Mouse (Mus musculus) spleen, adult 2 months (tissue): ENCODE measurements at regions not wholly inside any gene's neighbourhood (a gene's known extent, or its start where the extent isn't known, plus 50 kb on each side); places are given as distances from the start of the nearest gene placed in this dataset.

Source experiments
- DNase-seq, 2 experiments: peaks; one replicate each; pipeline versions ENCODE4 v3.0.0 to v3.0.0-alpha.2; 2012 to 2021; ENCODE audit warnings: low spot score in 2 of 2, low read depth in 1 of 2
- H3K27ac ChIP-seq: fragments of 200-500 bp; 2 replicates; pipeline ENCODE4 v1.5.1; 2012; ENCODE audit warnings: low read length, inconsistent platforms; ENCODE audit not compliant: insufficient read depth
- H3K27me3 ChIP-seq: fragments of 200-500 bp; 2 replicates; pipeline ENCODE4 v1.6.1; 2012; ENCODE audit warnings: mild to moderate bottlenecking, moderate library complexity, low read length, inconsistent platforms; ENCODE audit not compliant: control insufficient read depth, insufficient read depth
- H3K36me3 ChIP-seq: fragments of 200-500 bp; 2 replicates; pipeline ENCODE4 v1.6.1; 2012; ENCODE audit warnings: mild to moderate bottlenecking, low read length, inconsistent platforms; ENCODE audit not compliant: control insufficient read depth, insufficient read depth
- H3K4me1 ChIP-seq: fragments of 200-500 bp; 2 replicates; pipeline ENCODE4 v1.6.1; 2011; ENCODE audit warnings: inconsistent platforms; ENCODE audit not compliant: control insufficient read depth, insufficient read depth, insufficient read length
- H3K4me3 ChIP-seq: fragments of 200-500 bp; 2 replicates; pipeline ENCODE4 v1.5.1; 2011; ENCODE audit warnings: mild to moderate bottlenecking, inconsistent platforms; ENCODE audit not compliant: insufficient read depth, insufficient read length; ENCODE audit errors: extremely low read depth
- CTCF ChIP-seq: fragments of 200-500 bp; IDR thresholded peaks from 2 replicates; pipeline ENCODE4 v1.5.1; 2011; ENCODE audit warnings: mild to moderate bottlenecking, inconsistent platforms; ENCODE audit not compliant: insufficient read depth, insufficient read length, insufficient replicate concordance; ENCODE audit errors: extremely low read depth
- POLR2A ChIP-seq: fragments of 200-500 bp; IDR thresholded peaks from 2 replicates; pipeline ENCODE4 v1.6.1; 2011; ENCODE audit warnings: low read depth, low read length, inconsistent platforms
- WGBS: fragments of 180-500 bp; shearing (Covaris S2); methylation state at CpG from one replicate; pipeline ENCODE4 v1.1.7; 2018; 5-methylcytosine and 5-hydroxymethylcytosine counted together

- no peak for TF ChIP-seq POLR2A
- no peak for TF ChIP-seq CTCF
- H3K27ac ChIP-seq, result no peak overlapping the region
- peaks cover 5% of the 10 kb centered on the region; the same call in 1 of the 2 replicates for H3K4me1 ChIP-seq
- 0 out of 2 replicates have a peak, but pooled peaks cover 1% of the 10 kb centered on the region for H3K27me3 ChIP-seq
- no peak for DNase-seq
- 84% methylated on average over 6 of the region's 6 CpGs for WGBS
- H3K4me3 ChIP-seq, result no peak overlapping the region
- no peaks in the 10 kb centered on the region for H3K36me3 ChIP-seq
Observed at GRCm38 (mm10) chr5:103374162-103374561, 50.8 kb upstream of the Ptpn13 start.

DNA sequence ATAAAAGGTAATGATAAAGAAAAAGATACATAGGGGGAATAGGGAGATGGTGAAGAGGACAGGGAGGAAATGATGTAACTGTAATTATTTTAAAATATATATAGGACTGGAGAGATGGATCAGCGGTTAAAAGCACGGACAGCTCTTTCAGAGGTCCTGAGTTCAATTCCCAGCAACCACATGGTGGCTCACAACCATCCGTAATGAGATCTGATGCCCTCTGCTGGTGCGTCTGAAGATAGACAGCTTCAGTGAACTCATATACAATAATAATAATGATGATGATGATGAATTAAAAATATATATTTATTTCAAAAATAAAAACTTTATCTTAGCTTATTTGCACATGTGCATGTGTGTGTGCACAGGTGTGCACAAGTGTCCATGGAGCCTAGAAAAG lies 51.9 kb upstream of the Ptpn13 start:
- H3K27me3 ChIP-seq, result 0 out of 2 replicates have a peak, but pooled peaks cover 1% of the 10 kb centered on the region
- H3K27ac ChIP-seq, result no peak overlapping the region
- no peak for DNase-seq
- peaks cover 5% of the 10 kb centered on the region; the same call in 1 of the 2 replicates for H3K4me1 ChIP-seq
- WGBS, result 88% methylated on average over 4 of the region's 4 CpGs
- H3K4me3 ChIP-seq, result no peak overlapping the region
- no peaks in the 10 kb centered on the region for H3K36me3 ChIP-seq
- TF ChIP-seq POLR2A, result no peak

DNA sequence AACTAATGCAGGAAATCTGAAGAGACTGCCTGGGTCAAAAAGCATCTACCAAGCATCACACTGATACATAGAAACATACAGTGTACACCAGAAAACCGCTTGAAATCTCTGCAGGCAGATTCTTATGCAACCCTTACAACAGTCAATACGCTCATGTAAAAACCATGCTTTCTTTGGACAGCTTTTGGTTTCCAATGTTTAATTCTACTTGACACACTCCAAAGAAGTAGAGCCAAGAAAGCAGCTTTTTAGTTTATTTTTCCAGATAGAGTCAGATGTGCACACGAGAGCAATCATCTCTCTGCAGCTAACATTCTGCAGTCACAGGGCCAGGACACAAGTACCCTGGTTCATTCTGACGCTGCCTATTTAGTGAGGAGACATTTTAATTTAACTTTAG lies 54.5 kb upstream of the Ptpn13 start:
- WGBS, result 86% methylated on average over 4 of the region's 4 CpGs
- TF ChIP-seq CTCF (no peak), POLR2A (no peak)
- Histone ChIP-seq H3K27ac (no peak overlapping the region), H3K36me3 (no peaks in the 10 kb centered on the region), H3K4me1 (no peaks in the 10 kb centered on the region), H3K27me3 (no peaks in the 10 kb centered on the region), H3K4me3 (no peak overlapping the region)
- DNase-seq, result no peak

GRCm38 (mm10) chr5:103368993-103369392 lies 56.0 kb upstream of the Ptpn13 start:
- H3K4me3 ChIP-seq, result no peak overlapping the region
- H3K4me1 ChIP-seq, result no peaks in the 10 kb centered on the region
- 82% methylated on average over 10 of the region's 10 CpGs for WGBS
- no peaks in the 10 kb centered on the region for H3K27me3 ChIP-seq
- no peak for TF ChIP-seq POLR2A
- no peak for TF ChIP-seq CTCF
- H3K27ac ChIP-seq, result no peak overlapping the region
- DNase-seq, result no peak
- no peaks in the 10 kb centered on the region for H3K36me3 ChIP-seq

DNA sequence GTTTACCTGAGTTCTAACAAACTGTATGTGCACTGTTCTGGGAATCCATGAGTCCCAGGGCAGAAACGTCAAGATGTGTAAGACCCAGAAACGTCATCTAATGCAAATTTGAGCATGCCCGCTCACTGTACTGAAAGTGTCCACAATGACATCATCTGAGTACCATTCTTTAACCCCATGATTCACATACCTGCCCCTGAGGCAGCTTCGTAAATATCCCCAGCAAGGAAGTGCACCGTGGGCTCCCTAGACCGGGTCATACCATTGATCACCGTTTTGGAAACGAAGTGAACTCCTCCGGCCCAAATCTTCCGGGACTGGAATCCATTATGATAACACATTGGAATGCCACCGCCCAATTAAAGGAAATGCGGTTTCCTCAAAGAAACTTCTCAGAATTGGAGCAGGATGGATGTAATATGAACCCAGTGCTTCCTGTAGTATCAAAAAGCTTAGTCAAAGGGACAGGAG lies 57.8 kb upstream of the Ptpn13 start:
- DNase-seq, result no peak
- TF ChIP-seq CTCF, result no peak
- no peak for TF ChIP-seq POLR2A
- Histone ChIP-seq H3K4me1 (no peaks in the 10 kb centered on the region), H3K27ac (no peak overlapping the region), H3K27me3 (no peaks in the 10 kb centered on the region), H3K36me3 (no peaks in the 10 kb centered on the region), H3K4me3 (no peak overlapping the region)
- WGBS, result 69% methylated on average over 12 of the region's 12 CpGs

DNA sequence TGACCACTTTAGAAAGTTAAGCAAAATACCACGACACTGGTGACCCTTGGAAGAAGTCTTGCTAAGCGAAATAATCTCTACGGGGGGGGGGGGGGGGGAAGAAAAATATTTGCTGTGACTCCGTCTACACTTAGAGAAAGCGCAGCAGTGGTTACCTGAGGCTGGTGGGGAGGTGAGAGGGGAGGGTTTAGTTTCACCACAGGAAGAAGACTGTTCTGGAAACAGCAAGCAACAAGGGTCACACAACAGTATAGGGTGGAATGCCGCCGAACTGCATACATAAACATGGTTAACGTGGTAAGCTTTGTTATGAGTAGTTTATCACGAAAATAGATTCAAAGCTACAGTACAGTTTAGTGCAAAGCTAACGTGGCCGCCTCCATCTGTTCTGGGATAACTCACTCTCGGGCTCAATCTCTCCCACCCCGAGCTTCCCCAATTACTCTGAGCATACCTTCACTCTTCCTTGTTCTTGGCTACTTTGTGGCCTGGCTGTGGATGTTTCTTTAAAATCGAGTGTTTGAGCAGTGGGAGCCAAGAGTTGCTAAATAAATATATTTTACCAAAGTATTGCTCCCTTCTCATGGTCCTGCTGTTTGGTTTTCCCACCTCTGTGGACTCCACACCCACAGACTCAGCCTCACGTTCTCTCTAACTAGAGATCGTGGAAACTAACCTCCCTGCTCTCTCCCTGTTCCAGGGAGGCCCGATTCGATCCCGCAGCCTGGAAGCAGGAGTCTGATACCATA lies 59.1 kb upstream of the Ptpn13 start:
- no peak for DNase-seq
- no peaks in the 10 kb centered on the region for H3K36me3 ChIP-seq
- H3K4me3 ChIP-seq, result no peak overlapping the region
- no peak overlapping the region for H3K27ac ChIP-seq
- TF ChIP-seq CTCF (no peak), POLR2A (no peak)
- no peaks in the 10 kb centered on the region for H3K27me3 ChIP-seq
- 78% methylated on average over 19 of the region's 19 CpGs for WGBS
- H3K4me1 ChIP-seq, result no peaks in the 10 kb centered on the region
